Mouse (Mus musculus) midbrain, embryonic 12.5 days (tissue): ENCODE data around the gene Nrn1l. TPM values are rescaled to one million over a fixed set of nuclear protein-coding genes. Genes with fewer than 3 reads are reported as not detected.

ENCODE experiments used
- ATAC-seq: fragments of 200-750 bp; cut with Nextera tagmentation; 2 replicates; pipeline ENCODE4 v1.8.0; 2017; ENCODE audit warnings: low read depth, moderate TSS enrichment, moderate library complexity; ENCODE audit not compliant: low FRiP score
- H3K27ac ChIP-seq: fragments of 300-500 bp; sonication (generic); replicated peaks from 2 replicates; pipeline ENCODE4 v1.5.1; 2016; ENCODE audit warnings: mild to moderate bottlenecking
- H3K27me3 ChIP-seq: fragments of 300-500 bp; sonication (generic); 2 replicates; pipeline ENCODE4 v1.6.1; 2016; ENCODE audit warnings: mild to moderate bottlenecking
- H3K36me3 ChIP-seq: fragments of 300-500 bp; sonication (generic); 2 replicates; pipeline ENCODE4 v1.6.1; 2016
- H3K4me1 ChIP-seq: fragments of 300-500 bp; sonication (generic); 2 replicates; pipeline ENCODE4 v1.6.1; 2016
- H3K4me2 ChIP-seq: fragments of 300-500 bp; sonication (generic); replicated peaks from 2 replicates; pipeline ENCODE4 v1.6.1; 2016; ENCODE audit warnings: mild to moderate bottlenecking, moderate library complexity
- H3K4me3 ChIP-seq: fragments of 300-500 bp; sonication (generic); 2 replicates; pipeline ENCODE4 v1.5.1; 2016; ENCODE audit warnings: mild to moderate bottlenecking
- H3K9ac ChIP-seq: fragments of 300-500 bp; sonication (generic); replicated peaks from 2 replicates; pipeline ENCODE4 v1.6.1; 2016; ENCODE audit warnings: mild to moderate bottlenecking, moderate library complexity
- H3K9me3 ChIP-seq: fragments of 300-500 bp; sonication (generic); 2 replicates; pipeline ENCODE4 v1.6.1; 2016; ENCODE audit warnings: mild to moderate bottlenecking
- WGBS: fragments of 180-500 bp; shearing (Covaris S2); methylation state at CpG from one replicate; pipeline ENCODE4 v1.1.7; 2016; 5-methylcytosine and 5-hydroxymethylcytosine counted together
- polyA plus RNA-seq: library from polyadenylated mRNA; unstranded; fragments of >200 nt; fragmentation: Nextera tagmentation; extraction: Ambion mirVana; gene quantifications from 2 replicates; pipeline ENCODE4 v1.2.1, GENCODE M21; 2016

The Nrn1l gene
- polyA plus RNA-seq, 1 experiment from 2014 or later: 0.43 TPM

DNA sequence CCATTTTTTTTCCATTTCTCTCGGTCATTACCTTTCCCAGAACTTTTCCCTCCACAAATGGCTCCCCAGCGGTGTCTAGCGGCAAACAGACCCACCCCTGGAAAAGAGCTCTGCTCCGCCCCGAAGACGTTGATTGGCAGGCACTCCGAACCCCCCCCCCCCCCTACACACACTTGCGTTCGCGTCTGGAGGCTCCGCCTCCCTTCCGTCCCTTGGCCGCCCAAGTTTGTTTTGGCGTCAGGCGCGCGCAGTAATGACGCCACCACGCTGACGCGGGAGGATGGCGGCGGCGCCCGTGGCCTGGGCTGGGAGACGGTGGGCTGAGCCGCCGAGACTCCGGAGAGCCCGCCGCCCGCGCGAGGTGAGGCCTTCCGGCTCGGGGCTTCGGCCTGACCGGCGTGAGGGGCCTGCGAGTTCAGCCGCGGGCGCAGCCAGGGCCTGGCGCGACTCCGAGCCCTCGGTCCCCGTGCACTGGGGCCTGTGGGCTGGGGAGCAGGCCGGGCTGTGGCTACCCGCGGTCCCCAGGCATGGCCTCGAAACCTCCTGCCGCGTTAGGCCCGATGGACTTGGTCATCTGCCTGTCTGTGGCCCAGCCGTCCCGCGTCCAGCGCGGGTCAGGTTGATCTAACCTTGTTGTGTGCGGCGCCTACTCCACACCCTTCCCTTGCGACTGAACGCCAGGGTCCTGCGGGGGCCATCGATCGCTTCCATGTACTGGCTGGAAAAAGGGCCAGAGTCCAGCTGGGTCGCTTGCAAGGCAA, 7.0 kb downstream of the Nrn1l start, which contains the start of gene Pskh1:
TSS of gene Pskh1 (plus strand) at position 262 of the 761 bp plus-strand sequence.
- Histone ChIP-seq H3K9me3 (no peaks in the 10 kb centered on the region), H3K4me3 (peak within 1 kb of the TSS; percentile 94), H3K27ac (peak within 1 kb of the TSS; percentile 82), H3K27me3 (no peaks in the 10 kb centered on the region), H3K9ac (peak within 1 kb of the TSS; percentile 96), H3K36me3 (no peaks in the 10 kb centered on the region), H3K4me2 (peak within 1 kb of the TSS; percentile 88), H3K4me1 (peaks cover 11% of the 10 kb centered on the region)
- ATAC-seq: peak; percentile 97
- WGBS: under 1% methylated on average over 67 of the region's 68 CpGs

DNA sequence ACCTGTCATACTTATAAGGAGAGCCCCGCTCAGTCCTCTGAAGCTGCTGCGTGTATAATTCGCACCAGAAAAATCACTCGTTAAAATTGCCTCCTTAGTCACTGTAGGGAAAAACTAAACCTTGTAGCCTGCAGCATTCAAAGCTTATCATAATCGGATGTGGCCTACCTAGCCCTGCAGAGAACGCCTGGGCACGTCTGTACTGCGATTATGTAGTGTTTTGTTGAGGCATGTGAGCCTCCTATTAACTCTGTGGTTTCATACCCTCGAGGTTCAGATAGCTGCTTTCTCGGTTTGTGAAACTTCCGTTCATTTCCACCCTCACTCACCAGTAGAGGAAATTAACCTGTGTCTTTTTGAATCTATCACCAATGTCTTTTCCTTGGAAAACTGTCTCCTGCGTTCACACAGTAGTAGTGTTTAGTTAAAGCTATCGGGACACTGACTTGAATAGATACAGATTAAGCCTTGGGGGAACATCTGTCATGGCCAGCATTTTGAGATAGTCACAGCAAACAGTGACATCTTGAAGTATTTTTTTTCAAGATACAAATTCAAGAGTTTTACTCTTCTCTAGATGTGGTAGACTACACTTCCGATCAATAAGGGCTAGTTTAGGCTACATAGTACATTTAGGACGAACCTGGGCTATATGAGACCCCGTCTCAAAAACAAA, 7.7 kb downstream of the Nrn1l start:
- H3K9me3 ChIP-seq: no peaks in the 10 kb centered on the region
- no peaks in the 10 kb centered on the region for H3K36me3 ChIP-seq
- ATAC-seq: no peak
- H3K27me3 ChIP-seq: no peaks in the 10 kb centered on the region
- peak overlapping the region; percentile 96 for H3K9ac ChIP-seq
- peak overlapping the region; percentile 82 for H3K27ac ChIP-seq
- H3K4me1 ChIP-seq: peaks cover 11% of the 10 kb centered on the region
- peak overlapping the region; percentile 88 for H3K4me2 ChIP-seq
- 40% methylated on average over 16 of the region's 16 CpGs for WGBS
- H3K4me3 ChIP-seq: peak overlapping the region; percentile 94

DNA sequence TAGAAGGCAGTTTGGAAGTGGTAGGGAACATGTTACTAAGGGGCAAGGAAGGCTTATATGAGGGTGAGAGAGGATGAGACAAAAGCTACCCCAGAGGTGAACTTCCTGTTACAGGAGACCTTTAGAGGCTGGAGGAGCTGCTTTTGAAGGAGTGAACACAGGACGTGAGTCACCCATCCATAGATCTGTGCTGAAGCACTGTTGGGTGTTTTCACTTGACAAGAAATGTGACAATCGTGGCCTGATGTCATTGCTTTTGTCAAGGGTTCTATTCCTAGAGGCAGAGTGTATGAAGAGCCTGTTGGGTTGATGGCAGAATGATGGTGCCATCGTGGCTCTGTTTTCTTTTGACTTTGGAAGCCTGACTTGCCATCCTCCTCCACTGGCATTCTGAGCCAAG, 26.0 kb downstream of the Nrn1l start:
- no peaks in the 10 kb centered on the region for H3K4me1 ChIP-seq
- no peaks in the 10 kb centered on the region for H3K9me3 ChIP-seq
- H3K4me3 ChIP-seq: no peak overlapping the region
- H3K27ac ChIP-seq: no peak overlapping the region
- H3K36me3 ChIP-seq: peaks cover 28% of the 10 kb centered on the region; the same call in 1 of the 2 replicates
- H3K27me3 ChIP-seq: no peaks in the 10 kb centered on the region
- ATAC-seq: no peak
- no peak overlapping the region for H3K9ac ChIP-seq
- no peak overlapping the region for H3K4me2 ChIP-seq
- WGBS: 93% methylated on average over 3 of the region's 3 CpGs

DNA sequence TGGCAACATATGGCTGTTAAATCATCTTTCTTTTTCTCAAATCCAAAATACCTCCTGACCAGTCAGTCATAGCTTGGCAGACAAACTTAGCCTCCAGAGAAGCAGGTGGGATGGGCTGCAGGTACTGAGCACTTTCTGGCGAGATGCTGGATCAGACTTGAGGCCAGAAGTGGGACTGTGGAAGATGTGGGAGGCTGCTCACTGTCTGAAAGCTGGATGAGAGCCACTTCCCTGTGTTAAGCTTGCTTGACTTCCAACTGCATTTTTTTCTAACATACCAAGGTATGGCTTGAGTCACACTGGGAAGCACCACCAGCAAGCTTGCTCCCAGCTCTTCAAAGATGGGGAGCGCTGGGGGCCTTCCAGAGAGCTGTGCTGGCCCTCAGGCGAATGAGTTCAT, 31.8 kb downstream of the Nrn1l start:
- no peak overlapping the region for H3K27ac ChIP-seq
- H3K9ac ChIP-seq: no peak overlapping the region
- peaks cover 4% of the 10 kb centered on the region; the same call in 1 of the 2 replicates for H3K4me1 ChIP-seq
- ATAC-seq: no peak
- WGBS: 87% methylated on average over 3 of the region's 3 CpGs
- no peaks in the 10 kb centered on the region for H3K9me3 ChIP-seq
- no peaks in the 10 kb centered on the region for H3K27me3 ChIP-seq
- no peak overlapping the region for H3K4me3 ChIP-seq
- no peak overlapping the region for H3K4me2 ChIP-seq
- H3K36me3 ChIP-seq: peaks cover 13% of the 10 kb centered on the region; the same call in 1 of the 2 replicates

DNA sequence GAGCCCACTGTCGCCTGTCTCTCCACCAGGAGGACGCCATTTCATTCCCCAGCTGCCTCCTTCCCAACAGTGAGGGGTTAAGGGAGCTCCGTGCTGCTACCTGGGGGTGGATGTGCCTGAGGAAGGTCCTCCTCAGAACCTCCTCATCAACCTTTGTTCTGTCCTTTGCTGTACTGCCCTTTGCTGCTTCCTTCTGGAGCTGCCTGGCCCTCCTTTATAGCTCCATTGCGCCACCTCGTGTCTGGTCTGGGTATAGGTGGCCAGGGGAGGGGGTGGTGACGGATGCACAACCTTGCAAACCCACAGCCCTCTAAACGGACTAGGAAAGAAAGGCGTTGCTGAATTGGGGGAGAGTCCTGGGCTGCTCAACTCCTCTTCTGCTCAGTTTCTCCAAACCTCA, 37.2 kb downstream of the Nrn1l start:
- peak; percentile 56 for ATAC-seq
- Histone ChIP-seq H3K9me3 (no peaks in the 10 kb centered on the region), H3K36me3 (peaks cover 16% of the 10 kb centered on the region; the same call in 1 of the 2 replicates), H3K4me1 (0 out of 2 replicates have a peak, but pooled peaks cover 4% of the 10 kb centered on the region), H3K27me3 (no peaks in the 10 kb centered on the region), H3K4me3 (no peak overlapping the region), H3K27ac (peak overlapping the region; percentile 64), H3K4me2 (no peak overlapping the region), H3K9ac (peak overlapping the region; percentile 37; the same call in 1 of the 2 replicates)
- 14% methylated on average over 8 of the region's 8 CpGs for WGBS

DNA sequence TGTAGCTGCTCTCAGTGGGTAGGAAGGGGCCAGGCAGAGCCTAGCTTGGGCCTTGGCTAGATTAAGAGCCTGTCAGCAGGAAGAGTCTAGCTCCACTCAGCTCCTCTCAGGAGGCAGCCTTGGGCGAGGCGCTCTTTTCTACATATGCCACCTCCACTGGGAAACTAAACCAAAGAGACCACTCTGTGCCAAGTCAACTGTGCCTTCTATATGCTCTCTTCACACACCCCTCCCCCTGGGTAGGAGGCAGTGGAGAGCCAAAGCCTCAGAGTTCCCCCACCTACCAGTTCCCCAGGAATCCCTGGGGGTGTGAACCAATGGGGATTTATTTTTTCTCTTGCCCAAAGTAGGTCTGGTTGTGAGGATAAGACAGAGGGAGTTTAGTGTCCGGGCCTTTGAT, 37.9 kb downstream of the Nrn1l start:
- Histone ChIP-seq H3K4me3 (no peak overlapping the region), H3K36me3 (peaks cover 16% of the 10 kb centered on the region; the same call in 1 of the 2 replicates), H3K4me1 (peaks cover 9% of the 10 kb centered on the region), H3K27me3 (no peaks in the 10 kb centered on the region), H3K4me2 (no peak overlapping the region), H3K9ac (no peak overlapping the region), H3K27ac (no peak overlapping the region), H3K9me3 (no peaks in the 10 kb centered on the region)
- WGBS: 96% methylated on average over 3 of the region's 3 CpGs
- no peak for ATAC-seq

DNA sequence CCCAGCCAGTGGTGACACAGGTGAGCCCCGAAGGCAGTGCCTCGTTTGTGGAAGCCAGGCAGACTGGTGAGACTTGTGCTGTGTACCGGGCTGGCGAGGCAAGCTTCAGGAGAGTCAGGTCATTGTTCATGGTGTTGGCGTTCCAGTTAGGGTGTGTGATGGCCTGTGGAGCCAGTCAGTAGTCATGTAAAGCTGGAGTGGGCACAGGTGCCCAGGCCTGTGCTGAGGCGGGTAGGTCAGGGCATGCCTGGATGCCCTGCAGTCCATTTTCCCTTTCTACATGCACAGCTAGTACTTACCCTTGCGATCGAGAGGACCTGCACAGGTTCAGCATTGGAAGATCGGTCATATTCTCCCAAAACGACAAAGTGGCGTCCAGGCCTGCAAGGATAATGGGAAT, 39.2 kb downstream of the Nrn1l start:
- no peak overlapping the region for H3K4me3 ChIP-seq
- H3K4me1 ChIP-seq: peaks cover 14% of the 10 kb centered on the region
- H3K27me3 ChIP-seq: no peaks in the 10 kb centered on the region
- WGBS: 90% methylated on average over 11 of the region's 11 CpGs
- H3K9me3 ChIP-seq: no peaks in the 10 kb centered on the region
- no peak overlapping the region for H3K4me2 ChIP-seq
- peaks cover 13% of the 10 kb centered on the region; the same call in 1 of the 2 replicates for H3K36me3 ChIP-seq
- ATAC-seq: no peak
- H3K9ac ChIP-seq: no peak overlapping the region
- no peak overlapping the region for H3K27ac ChIP-seq

DNA sequence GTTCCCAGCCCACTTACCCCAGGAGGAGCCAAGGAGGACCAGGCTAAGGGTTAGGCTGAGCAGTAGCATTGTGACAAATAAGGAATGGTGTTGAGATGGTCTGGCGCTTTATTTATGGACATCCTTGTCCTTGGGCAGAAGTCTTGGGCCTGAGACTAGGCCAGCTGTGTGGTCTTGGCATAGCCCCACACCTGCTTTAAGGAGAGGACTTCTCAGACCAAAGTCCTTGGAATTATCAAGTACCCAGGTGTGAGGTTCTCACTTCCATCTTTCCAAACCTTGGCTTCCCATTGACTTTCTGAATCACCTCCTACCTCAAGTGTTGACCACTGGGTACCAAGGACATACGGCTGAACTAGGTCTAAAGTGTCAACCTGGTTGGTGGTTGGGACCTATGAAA, 40.4 kb downstream of the Nrn1l start, which contains the start of gene Ctrl:
TSS of gene Ctrl (minus strand) at position 101 of the 400 bp plus-strand sequence.
- H3K27me3 ChIP-seq: no peaks in the 10 kb centered on the region
- ATAC-seq: no peak
- WGBS: 91% methylated on average over 2 of the region's 2 CpGs

DNA sequence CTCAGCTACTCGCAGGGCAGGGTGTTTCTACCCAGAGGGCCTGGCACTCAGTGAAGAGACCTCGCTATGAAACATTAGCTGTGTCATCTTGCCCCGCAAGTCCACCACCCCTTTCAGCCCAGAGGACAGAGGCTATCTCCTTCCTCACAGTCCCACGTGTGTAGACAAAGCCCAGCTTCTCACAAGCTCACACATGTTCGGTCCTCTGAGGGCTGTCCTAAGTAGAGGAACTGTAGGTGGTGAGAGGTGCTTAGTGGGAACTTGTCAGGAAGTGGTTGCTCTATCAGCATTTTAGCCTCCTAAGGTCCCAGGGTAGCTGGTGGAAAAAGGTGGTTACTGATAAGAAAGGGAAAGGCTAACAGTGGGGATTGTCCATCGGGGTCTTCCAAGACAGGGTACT, 41.7 kb downstream of the Nrn1l start:
- Histone ChIP-seq H3K4me3 (no peak overlapping the region), H3K36me3 (peaks cover 9% of the 10 kb centered on the region; the same call in 1 of the 2 replicates), H3K27me3 (no peaks in the 10 kb centered on the region), H3K4me1 (peaks cover 20% of the 10 kb centered on the region), H3K4me2 (no peak overlapping the region), H3K27ac (no peak overlapping the region), H3K9me3 (no peaks in the 10 kb centered on the region), H3K9ac (no peak overlapping the region)
- WGBS: 88% methylated on average over 6 of the region's 6 CpGs
- ATAC-seq: no peak

More for the DNA sequence above, 40.4 kb downstream of the Nrn1l start, which contains the start of gene Ctrl:
- H3K4me1 ChIP-seq: peaks cover 20% of the 10 kb centered on the region
- H3K36me3 ChIP-seq: peaks cover 13% of the 10 kb centered on the region; the same call in 1 of the 2 replicates
- no peak within 1 kb of the TSS for H3K27ac ChIP-seq
- no peak within 1 kb of the TSS for H3K9ac ChIP-seq
- no peak within 1 kb of the TSS for H3K4me3 ChIP-seq
- H3K4me2 ChIP-seq: no peak within 1 kb of the TSS
- no peaks in the 10 kb centered on the region for H3K9me3 ChIP-seq

DNA sequence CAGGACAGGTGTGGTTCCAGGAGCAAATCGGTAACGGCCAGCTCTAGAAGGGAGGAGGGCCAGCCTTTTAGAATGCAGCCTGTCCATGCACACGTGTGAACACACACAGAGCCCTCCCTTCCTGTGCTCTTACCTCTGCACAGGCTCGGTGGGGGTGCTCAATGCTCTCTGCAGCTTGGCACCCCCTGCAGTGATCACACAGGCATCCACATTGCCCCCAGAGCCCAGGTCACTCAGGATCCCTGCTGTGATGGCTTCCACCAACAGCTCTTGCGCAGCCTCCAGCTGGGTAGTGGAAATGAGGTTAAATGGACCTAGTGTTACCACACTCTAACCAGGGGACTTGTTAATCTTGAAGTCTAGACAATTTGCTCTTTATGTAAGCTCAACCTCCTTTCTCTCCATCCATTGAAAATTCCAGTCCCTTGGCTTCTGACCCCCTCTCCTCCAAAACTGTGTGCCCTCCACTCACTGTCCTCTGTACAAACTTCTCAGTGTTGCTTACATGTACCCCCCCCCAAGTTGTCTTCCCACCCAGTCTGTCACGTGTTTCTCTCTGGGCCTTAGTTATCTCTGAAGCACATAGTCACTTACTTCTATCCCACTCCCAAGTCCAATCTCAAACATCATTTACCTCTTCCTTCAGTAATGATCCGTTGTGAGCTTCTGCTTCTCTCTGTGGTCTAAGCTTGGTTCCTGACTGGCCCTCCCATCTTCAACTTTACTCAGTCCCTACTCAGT, 42.7 kb downstream of the Nrn1l start:
- H3K9ac ChIP-seq: peak overlapping the region; percentile 77
- 30% methylated on average over 7 of the region's 7 CpGs for WGBS
- no peaks in the 10 kb centered on the region for H3K9me3 ChIP-seq
- H3K27ac ChIP-seq: peak overlapping the region; percentile 16; the same call in 1 of the 2 replicates
- H3K4me3 ChIP-seq: peak overlapping the region; percentile 59
- no peak for ATAC-seq
- H3K27me3 ChIP-seq: no peaks in the 10 kb centered on the region
- H3K36me3 ChIP-seq: peaks cover 5% of the 10 kb centered on the region; the same call in 1 of the 2 replicates
- peak overlapping the region; percentile 87 for H3K4me2 ChIP-seq
- H3K4me1 ChIP-seq: peaks cover 16% of the 10 kb centered on the region

DNA sequence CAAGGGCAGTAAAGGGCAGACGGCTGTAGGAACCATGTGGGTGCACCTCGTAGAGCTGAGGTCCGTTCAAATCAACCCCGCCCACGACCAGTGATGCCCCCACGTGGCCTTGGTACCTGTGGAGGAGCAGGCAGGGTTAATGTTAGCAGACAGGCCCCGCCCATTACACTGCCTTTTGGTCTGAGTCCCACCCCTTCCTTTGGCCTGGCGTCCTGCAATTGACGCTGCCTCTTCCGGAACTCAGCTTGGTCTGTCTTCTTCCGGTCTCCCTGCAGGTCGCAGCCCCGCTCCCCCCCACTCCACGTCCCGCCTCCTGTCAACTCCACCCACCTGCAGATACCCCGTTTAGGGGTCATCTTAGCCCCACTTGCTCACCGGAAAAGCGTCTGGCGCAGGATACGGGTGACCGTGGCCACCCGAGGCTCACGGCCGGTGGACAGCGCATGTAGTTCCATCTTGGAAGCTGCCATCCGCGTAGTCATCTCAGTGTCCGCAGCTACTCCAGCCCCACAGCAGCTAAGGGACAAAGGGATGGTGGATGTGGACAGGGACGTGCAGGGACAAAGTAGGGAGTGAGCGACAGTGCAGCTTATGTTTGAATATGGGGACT, 43.6 kb downstream of the Nrn1l start:
- Histone ChIP-seq H3K4me1 (peaks cover 16% of the 10 kb centered on the region), H3K27me3 (no peaks in the 10 kb centered on the region), H3K9me3 (no peaks in the 10 kb centered on the region), H3K36me3 (no peaks in the 10 kb centered on the region; the same call in 1 of the 2 replicates), H3K4me2 (peak overlapping the region; percentile 87), H3K9ac (peak overlapping the region; percentile 77), H3K4me3 (peak overlapping the region; percentile 59), H3K27ac (peak overlapping the region; percentile 78)
- ATAC-seq: peak; percentile 93
- WGBS: 0% methylated on average over 30 of the region's 30 CpGs
